Mouse (Mus musculus) hindbrain, embryonic 12.5 days (tissue): ENCODE data around the gene Gm20388. TPM values are rescaled to one million over a fixed set of nuclear protein-coding genes. Genes with fewer than 3 reads are reported as not detected.

Experiments
- ATAC-seq: fragments of 200-750 bp; cut with Nextera tagmentation; 2 replicates; pipeline ENCODE4 v1.8.0; 2017; ENCODE audit warnings: moderate TSS enrichment; ENCODE audit not compliant: low FRiP score
- H3K27ac ChIP-seq: fragments of 300-500 bp; sonication (generic); 2 replicates; pipeline ENCODE4 v1.5.1; 2016; ENCODE audit warnings: mild to moderate bottlenecking
- H3K27me3 ChIP-seq: fragments of 300-500 bp; sonication (generic); 2 replicates; pipeline ENCODE4 v1.6.1; 2016; ENCODE audit warnings: mild to moderate bottlenecking
- H3K36me3 ChIP-seq: fragments of 300-500 bp; sonication (generic); 2 replicates; pipeline ENCODE4 v1.6.1; 2016; ENCODE audit warnings: mild to moderate bottlenecking
- H3K4me1 ChIP-seq: fragments of 300-500 bp; sonication (generic); 2 replicates; pipeline ENCODE4 v1.6.1; 2016
- H3K4me2 ChIP-seq: fragments of 300-500 bp; sonication (generic); replicated peaks from 2 replicates; pipeline ENCODE4 v1.6.1; 2016; ENCODE audit warnings: mild to moderate bottlenecking
- H3K4me3 ChIP-seq: fragments of 300-500 bp; sonication (generic); 2 replicates; pipeline ENCODE4 v1.5.1; 2016; ENCODE audit warnings: mild to moderate bottlenecking
- H3K9ac ChIP-seq: fragments of 300-500 bp; sonication (generic); 2 replicates; pipeline ENCODE4 v1.6.1; 2016; ENCODE audit warnings: mild to moderate bottlenecking, moderate library complexity
- H3K9me3 ChIP-seq: fragments of 300-500 bp; sonication (generic); replicated peaks from 2 replicates; pipeline ENCODE4 v1.6.1; 2016; ENCODE audit warnings: mild to moderate bottlenecking
- WGBS: fragments of 180-500 bp; shearing (Covaris S2); methylation state at CpG from one replicate; pipeline ENCODE4 v1.1.7; 2016; 5-methylcytosine and 5-hydroxymethylcytosine counted together
- polyA plus RNA-seq: library from polyadenylated mRNA; unstranded; fragments of >200 nt; fragmentation: Nextera tagmentation; extraction: Ambion mirVana; gene quantifications from 2 replicates; pipeline ENCODE4 v1.2.1, GENCODE M21; 2016

Gene Gm20388
- polyA plus RNA-seq, 1 experiment from 2014 or later, result not detected

- WGBS, result 98% methylated on average over 8 of the region's 8 CpGs
- H3K36me3 ChIP-seq, result peaks cover 73% of the 10 kb centered on the region
- H3K9ac ChIP-seq, result no peak overlapping the region
- no peak for ATAC-seq
- H3K4me1 ChIP-seq, result no peaks in the 10 kb centered on the region
- no peaks in the 10 kb centered on the region for H3K9me3 ChIP-seq
- no peak overlapping the region for H3K4me3 ChIP-seq
- H3K4me2 ChIP-seq, result no peak overlapping the region
- no peaks in the 10 kb centered on the region for H3K27me3 ChIP-seq
- no peak overlapping the region for H3K27ac ChIP-seq
Observed at GRCm38 (mm10) chr8:120083261-120083660, 172.6 kb downstream of the Gm20388 start.

DNA sequence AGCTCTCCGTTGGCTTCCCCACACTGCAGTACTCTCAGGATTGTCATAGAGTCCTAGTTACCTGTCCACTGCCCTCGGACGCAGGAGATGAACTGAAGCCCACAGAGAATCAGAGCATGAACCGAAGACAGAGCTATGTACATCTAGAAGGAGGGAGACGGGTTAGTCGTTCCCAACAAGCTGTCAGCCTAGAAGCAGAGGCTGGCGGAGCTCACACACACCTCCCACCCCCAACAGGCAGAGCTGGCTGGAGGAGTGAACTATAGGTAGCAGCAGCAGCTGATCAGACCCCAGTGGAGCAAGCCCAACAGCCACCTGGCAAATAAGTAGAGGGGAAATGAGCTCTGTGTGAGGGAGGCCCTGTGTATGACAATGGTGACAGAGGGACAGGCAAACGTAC lies 174.1 kb downstream of the Gm20388 start:
- peaks cover 80% of the 10 kb centered on the region for H3K36me3 ChIP-seq
- no peak overlapping the region for H3K4me3 ChIP-seq
- ATAC-seq, result no peak
- H3K27me3 ChIP-seq, result no peaks in the 10 kb centered on the region
- H3K4me2 ChIP-seq, result no peak overlapping the region
- no peaks in the 10 kb centered on the region for H3K9me3 ChIP-seq
- H3K27ac ChIP-seq, result no peak overlapping the region
- no peaks in the 10 kb centered on the region for H3K4me1 ChIP-seq
- 91% methylated on average over 8 of the region's 8 CpGs for WGBS
- H3K9ac ChIP-seq, result no peak overlapping the region

GRCm38 (mm10) chr8:120089511-120089910 lies 178.9 kb downstream of the Gm20388 start:
- no peaks in the 10 kb centered on the region for H3K9me3 ChIP-seq
- no peak overlapping the region for H3K4me2 ChIP-seq
- no peak overlapping the region for H3K9ac ChIP-seq
- ATAC-seq, result no peak
- WGBS, result 80% methylated on average over 7 of the region's 7 CpGs
- H3K36me3 ChIP-seq, result peaks cover 72% of the 10 kb centered on the region
- H3K4me3 ChIP-seq, result no peak overlapping the region
- H3K27ac ChIP-seq, result no peak overlapping the region
- H3K4me1 ChIP-seq, result no peaks in the 10 kb centered on the region
- no peaks in the 10 kb centered on the region for H3K27me3 ChIP-seq

GRCm38 (mm10) chr8:120091032-120091431 lies 180.4 kb downstream of the Gm20388 start:
- no peaks in the 10 kb centered on the region for H3K27me3 ChIP-seq
- no peak overlapping the region for H3K27ac ChIP-seq
- no peaks in the 10 kb centered on the region for H3K4me1 ChIP-seq
- no peak overlapping the region for H3K9ac ChIP-seq
- H3K36me3 ChIP-seq, result peaks cover 57% of the 10 kb centered on the region
- no peak for ATAC-seq
- 100% methylated on average over 3 of the region's 3 CpGs for WGBS
- H3K9me3 ChIP-seq, result no peaks in the 10 kb centered on the region
- H3K4me3 ChIP-seq, result no peak overlapping the region
- H3K4me2 ChIP-seq, result no peak overlapping the region

DNA sequence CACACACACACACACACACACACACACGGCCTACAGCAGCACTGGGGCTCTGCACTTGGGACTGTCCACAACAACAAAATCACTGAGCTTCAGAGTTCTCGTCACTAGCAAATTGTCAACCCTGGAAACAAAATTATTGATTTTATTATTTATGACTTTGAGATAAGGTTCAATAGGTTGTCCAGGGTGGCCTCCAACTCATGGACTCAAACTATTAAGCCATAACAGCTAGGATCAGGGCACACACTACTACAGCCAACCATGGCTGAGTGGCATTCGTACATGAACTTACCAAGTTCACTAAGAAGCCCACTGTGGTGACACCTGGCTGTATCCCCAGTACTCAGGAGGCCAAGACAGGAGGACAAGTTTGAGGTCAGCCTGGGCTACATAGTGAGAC lies 182.5 kb downstream of the Gm20388 start:
- WGBS, result 97% methylated on average over 3 of the region's 3 CpGs

GRCm38 (mm10) chr8:120094801-120095200 lies 184.2 kb downstream of the Gm20388 start:
- H3K9me3 ChIP-seq, result no peaks in the 10 kb centered on the region
- ATAC-seq, result no peak
- H3K4me2 ChIP-seq, result no peak overlapping the region
- no peak overlapping the region for H3K4me3 ChIP-seq
- WGBS, result 91% methylated on average over 10 of the region's 10 CpGs
- H3K36me3 ChIP-seq, result peaks cover 29% of the 10 kb centered on the region
- no peaks in the 10 kb centered on the region for H3K27me3 ChIP-seq
- H3K4me1 ChIP-seq, result peaks cover 4% of the 10 kb centered on the region
- H3K27ac ChIP-seq, result no peak overlapping the region
- no peak overlapping the region for H3K9ac ChIP-seq

More for the DNA sequence above, 182.5 kb downstream of the Gm20388 start:
- Histone ChIP-seq H3K36me3 (peaks cover 37% of the 10 kb centered on the region), H3K27me3 (no peaks in the 10 kb centered on the region), H3K9me3 (no peaks in the 10 kb centered on the region), H3K4me3 (no peak overlapping the region), H3K4me2 (no peak overlapping the region), H3K4me1 (no peaks in the 10 kb centered on the region), H3K27ac (no peak overlapping the region), H3K9ac (no peak overlapping the region)
- no peak for ATAC-seq

DNA sequence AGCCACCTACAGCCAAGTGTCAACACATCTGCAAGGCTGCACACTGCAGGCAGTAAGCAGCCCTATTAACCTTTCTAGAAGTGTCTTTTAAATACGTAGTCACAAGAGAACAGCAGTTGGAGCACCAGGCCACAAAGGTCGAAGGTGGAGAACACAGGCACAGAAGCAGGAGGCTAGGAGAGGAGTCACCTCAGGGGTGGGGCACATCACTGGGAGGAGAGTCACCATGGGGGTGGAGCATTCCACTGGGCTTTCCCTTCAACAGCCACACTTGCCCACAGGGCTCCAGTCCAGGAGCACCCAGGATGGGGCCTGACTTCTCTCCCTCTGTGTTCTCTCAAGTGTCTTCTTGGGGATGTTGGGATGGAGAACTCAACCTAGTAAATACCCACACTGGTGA lies 185.8 kb downstream of the Gm20388 start:
- Histone ChIP-seq H3K4me3 (no peak overlapping the region), H3K27ac (no peak overlapping the region), H3K4me1 (peaks cover 14% of the 10 kb centered on the region), H3K9ac (no peak overlapping the region), H3K9me3 (no peaks in the 10 kb centered on the region), H3K27me3 (no peaks in the 10 kb centered on the region), H3K36me3 (peaks cover 16% of the 10 kb centered on the region), H3K4me2 (no peak overlapping the region)
- no peak for ATAC-seq
- 70% methylated on average over 2 of the region's 2 CpGs for WGBS

DNA sequence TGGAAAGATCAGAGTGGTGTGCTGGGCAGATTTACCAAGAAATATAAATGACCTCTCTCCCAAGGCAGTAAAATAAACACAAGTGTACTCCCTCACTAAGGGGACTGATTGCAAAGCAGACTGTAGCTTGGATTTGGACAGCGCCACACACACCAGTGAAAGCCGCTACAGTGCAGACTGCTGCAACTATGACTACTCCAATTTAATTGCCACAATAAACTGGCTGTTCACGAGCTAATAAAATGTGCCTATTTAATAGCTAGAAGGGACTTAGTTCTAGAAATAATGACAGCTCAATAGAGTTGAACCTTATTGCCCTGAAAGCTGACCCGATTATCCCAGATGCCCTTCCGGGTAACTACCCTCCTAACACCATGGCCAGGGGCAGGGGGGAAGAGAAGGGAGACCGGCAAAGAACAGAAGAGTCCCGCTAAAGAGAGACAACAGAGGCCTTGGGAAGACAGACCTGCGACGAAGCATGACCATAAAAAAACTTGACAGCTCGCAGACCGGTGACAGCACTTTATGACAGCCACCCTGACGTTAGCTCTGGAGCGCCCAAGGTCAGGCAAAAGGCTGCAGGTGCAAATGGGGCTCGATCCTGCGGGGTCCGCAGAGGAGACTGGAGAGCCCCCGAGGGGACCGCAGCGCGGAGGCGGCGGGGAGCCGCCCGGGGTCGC lies 189.9 kb downstream of the Gm20388 start:
- Histone ChIP-seq H3K27me3 (no peaks in the 10 kb centered on the region), H3K4me2 (peak overlapping the region; percentile 95), H3K9ac (peak overlapping the region; percentile 95), H3K36me3 (no peaks in the 10 kb centered on the region), H3K4me3 (peak overlapping the region; percentile 99), H3K4me1 (peaks cover 28% of the 10 kb centered on the region), H3K9me3 (no peaks in the 10 kb centered on the region), H3K27ac (peak overlapping the region; percentile 90)
- WGBS, result 7% methylated on average over 24 of the region's 25 CpGs
- no peak; the same call in 1 of the 2 replicates for ATAC-seq

- WGBS, result under 1% methylated on average over 87 of the region's 88 CpGs
- Histone ChIP-seq H3K9me3 (no peaks in the 10 kb centered on the region), H3K9ac (peak within 1 kb of the TSS; percentile 95), H3K4me2 (peak within 1 kb of the TSS; percentile 95), H3K36me3 (no peaks in the 10 kb centered on the region), H3K27ac (peak within 1 kb of the TSS; percentile 90), H3K4me1 (peaks cover 28% of the 10 kb centered on the region), H3K27me3 (no peaks in the 10 kb centered on the region), H3K4me3 (peak within 1 kb of the TSS; percentile 99)
- ATAC-seq, result peak; percentile 81
Observed at GRCm38 (mm10) chr8:120101068-120101972, 190.7 kb downstream of the Gm20388 start, which contains the start of gene Zdhhc7. Gene Zdhhc7 (minus strand): TSS chr8:120101482.

DNA sequence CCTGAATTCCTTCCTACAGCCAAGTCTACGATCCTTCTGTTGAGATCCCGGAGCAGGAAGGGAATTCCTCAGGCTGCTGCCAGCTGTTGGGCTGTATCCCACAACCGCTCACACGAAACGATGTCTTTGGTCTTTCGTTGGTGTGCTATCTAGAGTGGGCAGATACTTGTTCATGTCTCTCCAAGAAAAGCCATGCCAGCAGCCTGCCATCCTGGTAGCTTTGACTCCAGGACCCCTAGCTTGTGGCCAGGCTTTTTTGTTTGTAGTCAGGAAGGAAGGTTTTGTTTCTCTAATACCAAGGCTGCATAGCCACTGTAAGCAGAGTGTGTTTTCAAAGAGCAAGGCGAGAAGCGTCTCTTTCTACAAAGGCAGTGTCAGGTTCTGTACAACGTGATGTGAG lies 193.3 kb downstream of the Gm20388 start:
- Histone ChIP-seq H3K9me3 (no peaks in the 10 kb centered on the region), H3K9ac (no peak overlapping the region), H3K36me3 (no peaks in the 10 kb centered on the region), H3K27ac (no peak overlapping the region; the same call in 1 of the 2 replicates), H3K27me3 (no peaks in the 10 kb centered on the region), H3K4me3 (no peak overlapping the region), H3K4me1 (peaks cover 28% of the 10 kb centered on the region), H3K4me2 (no peak overlapping the region)
- no peak for ATAC-seq
- WGBS, result 92% methylated on average over 9 of the region's 9 CpGs

- Histone ChIP-seq H3K4me3 (no peak overlapping the region), H3K27ac (no peak overlapping the region), H3K27me3 (no peaks in the 10 kb centered on the region), H3K4me1 (peaks cover 24% of the 10 kb centered on the region), H3K4me2 (no peak overlapping the region), H3K9me3 (no peaks in the 10 kb centered on the region), H3K36me3 (no peaks in the 10 kb centered on the region), H3K9ac (no peak overlapping the region)
- no peak for ATAC-seq
- 62% methylated on average over 9 of the region's 9 CpGs for WGBS
Observed at GRCm38 (mm10) chr8:120104721-120105272, 194.2 kb downstream of the Gm20388 start.

- H3K4me1 ChIP-seq, result peaks cover 8% of the 10 kb centered on the region
- no peak overlapping the region for H3K4me2 ChIP-seq
- 56% methylated on average over 3 of the region's 3 CpGs for WGBS
- H3K4me3 ChIP-seq, result no peak overlapping the region
- H3K27me3 ChIP-seq, result no peaks in the 10 kb centered on the region
- no peak for ATAC-seq
- no peak overlapping the region for H3K9ac ChIP-seq
- no peaks in the 10 kb centered on the region for H3K9me3 ChIP-seq
- H3K36me3 ChIP-seq, result no peaks in the 10 kb centered on the region
- no peak overlapping the region for H3K27ac ChIP-seq
Observed at GRCm38 (mm10) chr8:120109149-120109548, 198.5 kb downstream of the Gm20388 start.
